Mouse (Mus musculus) C2C12 (cell line): ENCODE data around the gene Tfap2e. TPM values are rescaled to one million over a fixed set of nuclear protein-coding genes. Genes with fewer than 3 reads are reported as not detected.

Source experiments
- H3K27me3 ChIP-seq: one replicate; pipeline ENCODE4 v1.6.1; 2011; ENCODE audit not compliant: control insufficient read depth, insufficient read depth, insufficient read length
- H3K36me3 ChIP-seq: one replicate; pipeline ENCODE4 v1.6.1; 2011; ENCODE audit not compliant: control insufficient read depth, insufficient read depth
- H3K4me3 ChIP-seq: one replicate; pipeline ENCODE4 v1.5.1; 2011; ENCODE audit warnings: mild to moderate bottlenecking, control low read depth; ENCODE audit not compliant: poor library complexity, insufficient read depth, severe bottlenecking
- H3K79me2 ChIP-seq: one replicate; pipeline ENCODE4 v1.6.1; 2011; ENCODE audit not compliant: control insufficient read depth, insufficient read depth
- H3K79me3 ChIP-seq: one replicate; pipeline ENCODE4 v1.6.1; 2011; ENCODE audit warnings: low read depth, control low read depth
- H3ac ChIP-seq: one replicate; pipeline ENCODE3; 2011; ENCODE audit warnings: low read depth; ENCODE audit not compliant: control insufficient read depth, insufficient read length
- CEBPB ChIP-seq: IDR thresholded peaks from one replicate; pipeline ENCODE4 v1.6.1; 2011; ENCODE audit warnings: low read depth, mild to moderate bottlenecking, control low read depth, moderate library complexity
- CTCF ChIP-seq: IDR thresholded peaks from one replicate; pipeline ENCODE4 v1.5.1; 2011; ENCODE audit not compliant: control insufficient read depth, insufficient read depth, insufficient read length
- FOSL1 ChIP-seq: IDR thresholded peaks from one replicate; pipeline ENCODE4 v1.8.0; 2011; ENCODE audit warnings: mild to moderate bottlenecking, low read length; ENCODE audit not compliant: poor library complexity, insufficient read depth, severe bottlenecking
- MAX ChIP-seq: IDR thresholded peaks from one replicate; pipeline ENCODE4 v1.6.1; 2011; ENCODE audit warnings: mild to moderate bottlenecking, control low read depth
- MYOD1 ChIP-seq: IDR thresholded peaks from one replicate; pipeline ENCODE4 v1.6.1; 2011; ENCODE audit warnings: low read depth; ENCODE audit not compliant: control insufficient read depth, insufficient read length
- MYOG ChIP-seq: IDR thresholded peaks from one replicate; pipeline ENCODE4 v1.6.1; 2011; ENCODE audit not compliant: control insufficient read depth, insufficient read length; ENCODE audit errors: extremely low read depth
- USF1 ChIP-seq: IDR thresholded peaks from one replicate; pipeline ENCODE4 v1.6.1; 2011; ENCODE audit warnings: low read depth, mild to moderate bottlenecking, control low read depth, moderate library complexity
- polyA plus RNA-seq: library from polyadenylated mRNA; unstranded; fragments of >200 nt; fragmentation: generic; extraction: Trizol; gene quantifications from one replicate; pipeline ENCODE4 v1.2.1, GENCODE M21; 2012; ENCODE audit warnings: missing spikeins

The Tfap2e gene
- polyA plus RNA-seq, 1 experiment = not detected

DNA sequence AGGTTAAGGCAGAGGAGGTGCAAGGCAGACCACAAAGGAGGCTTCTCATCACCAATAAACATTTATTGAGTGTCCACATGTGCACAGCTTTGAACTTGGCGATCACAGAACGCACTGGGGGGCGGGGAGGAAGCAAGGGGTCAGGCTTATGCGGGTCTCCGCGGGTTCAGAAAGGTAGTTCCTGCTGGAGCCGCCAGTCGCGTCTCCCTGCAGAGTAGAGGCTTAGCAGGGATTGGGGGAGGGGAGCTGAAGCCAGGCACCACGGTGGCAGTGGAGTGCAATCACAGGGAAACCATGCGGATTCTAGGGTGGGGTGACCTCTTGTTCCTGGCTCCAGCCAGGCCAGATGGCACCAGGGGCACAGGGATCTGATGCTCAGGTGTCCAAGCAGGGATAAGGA is 7.7 kb upstream of the Tfap2e start:
- H3K27me3 ChIP-seq = no peaks in the 10 kb centered on the region
- peaks cover 4% of the 10 kb centered on the region for H3K79me2 ChIP-seq
- H3ac ChIP-seq = no peak overlapping the region
- peaks cover 31% of the 10 kb centered on the region for H3K36me3 ChIP-seq
- H3K79me3 ChIP-seq = no peaks in the 10 kb centered on the region
- no peak overlapping the region for H3K4me3 ChIP-seq
- TF ChIP-seq CTCF = no peak
- TF ChIP-seq USF1 = no peak
- TF ChIP-seq CEBPB = no peak
- TF ChIP-seq MYOD1 = no peak
- no peak for TF ChIP-seq MYOG
- no peak for TF ChIP-seq MAX
- TF ChIP-seq FOSL1 = no peak

DNA sequence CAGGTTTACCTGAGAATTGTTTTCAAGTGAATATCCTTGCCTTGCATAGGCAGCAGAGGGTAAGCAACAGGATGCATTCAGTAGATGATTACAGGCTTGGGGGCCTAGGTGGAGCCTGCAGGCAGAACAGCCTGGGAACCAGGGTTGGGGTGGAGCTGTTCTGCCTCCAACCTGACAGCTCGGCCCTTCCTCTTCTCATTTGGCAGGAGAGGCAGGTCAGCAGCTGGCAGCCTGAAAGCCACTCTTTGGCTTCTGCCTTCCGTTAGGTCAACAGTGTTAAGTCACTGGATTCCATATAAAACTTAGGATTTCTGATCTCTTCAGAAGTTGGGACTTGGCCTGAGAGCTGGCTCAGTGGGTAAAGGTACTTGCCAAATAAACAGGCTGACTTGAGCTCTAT is 6.9 kb upstream of the Tfap2e start:
- H3K79me3 ChIP-seq = no peaks in the 10 kb centered on the region
- TF ChIP-seq MAX (no peak), USF1 (no peak), MYOG (no peak), CEBPB (no peak), FOSL1 (no peak), CTCF (no peak), MYOD1 (no peak)
- no peak overlapping the region for H3ac ChIP-seq
- H3K27me3 ChIP-seq = no peaks in the 10 kb centered on the region
- no peaks in the 10 kb centered on the region for H3K79me2 ChIP-seq
- no peak overlapping the region for H3K4me3 ChIP-seq
- H3K36me3 ChIP-seq = peaks cover 24% of the 10 kb centered on the region

DNA sequence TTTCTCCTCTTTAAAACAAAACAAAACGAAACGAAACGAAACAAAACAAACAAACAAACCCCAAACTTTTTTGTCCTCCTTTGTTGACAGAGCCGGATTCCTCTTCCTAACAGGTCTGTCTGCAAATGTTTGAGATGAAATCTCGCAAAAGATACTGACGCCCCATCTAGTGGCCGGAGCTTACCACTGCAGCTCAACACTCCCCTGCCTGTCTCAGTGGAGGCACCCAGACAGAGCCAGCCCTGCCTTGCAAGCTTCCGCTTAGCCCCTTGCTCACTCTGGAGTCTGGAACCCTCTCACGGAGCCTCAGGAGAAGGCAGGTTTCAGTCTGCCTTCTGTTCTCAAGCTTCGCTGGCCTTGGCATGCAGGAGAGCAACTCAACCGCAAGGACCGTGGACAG is 5.4 kb upstream of the Tfap2e start:
- H3K79me3 ChIP-seq = no peaks in the 10 kb centered on the region
- H3K4me3 ChIP-seq = no peak overlapping the region
- no peaks in the 10 kb centered on the region for H3K79me2 ChIP-seq
- peaks cover 9% of the 10 kb centered on the region for H3K27me3 ChIP-seq
- peaks cover 16% of the 10 kb centered on the region for H3K36me3 ChIP-seq
- TF ChIP-seq CTCF (peak; percentile 75), MYOG (no peak), MYOD1 (no peak)
- peak overlapping the region; percentile 30 for H3ac ChIP-seq

DNA sequence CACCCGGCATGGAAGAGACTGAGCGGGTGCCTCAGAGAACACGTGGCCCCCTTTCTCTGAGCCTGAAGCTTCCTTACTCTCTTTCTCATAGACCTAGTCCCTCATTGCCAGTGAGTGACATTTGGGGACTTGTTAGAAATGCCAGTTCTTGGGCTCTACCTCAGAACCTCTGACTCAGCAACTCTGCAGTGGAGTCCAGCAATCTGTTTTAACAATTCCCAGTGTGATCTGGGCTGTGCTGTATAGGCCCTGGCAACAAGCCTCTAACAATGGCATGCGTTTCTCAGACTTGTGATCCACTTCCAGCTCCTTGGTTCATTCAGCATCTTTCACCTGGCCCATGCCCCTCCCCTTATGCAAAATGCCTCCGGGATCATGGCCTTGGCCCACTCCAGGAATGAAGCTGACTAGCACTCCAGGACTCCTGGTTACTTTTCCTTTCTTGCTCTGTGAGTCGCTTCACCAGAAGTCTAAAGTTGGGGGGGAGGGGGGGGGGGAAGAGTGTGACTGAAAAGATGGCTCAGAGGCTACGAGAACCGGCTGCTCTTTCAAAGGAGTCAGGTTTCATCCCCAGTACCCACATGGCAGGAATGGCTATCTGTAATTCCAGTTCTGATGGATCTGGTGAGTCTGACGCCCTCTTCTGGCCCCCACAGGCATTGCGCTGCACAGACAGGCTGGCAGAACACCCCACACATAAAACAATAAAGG is 4.1 kb upstream of the Tfap2e start:
- H3ac ChIP-seq = no peak overlapping the region
- TF ChIP-seq MYOD1 (no peak), FOSL1 (no peak), CEBPB (no peak), MAX (no peak)
- no peaks in the 10 kb centered on the region for H3K79me3 ChIP-seq
- H3K4me3 ChIP-seq = no peak overlapping the region
- peaks cover 22% of the 10 kb centered on the region for H3K27me3 ChIP-seq
- no peaks in the 10 kb centered on the region for H3K79me2 ChIP-seq
- H3K36me3 ChIP-seq = peaks cover 7% of the 10 kb centered on the region

DNA sequence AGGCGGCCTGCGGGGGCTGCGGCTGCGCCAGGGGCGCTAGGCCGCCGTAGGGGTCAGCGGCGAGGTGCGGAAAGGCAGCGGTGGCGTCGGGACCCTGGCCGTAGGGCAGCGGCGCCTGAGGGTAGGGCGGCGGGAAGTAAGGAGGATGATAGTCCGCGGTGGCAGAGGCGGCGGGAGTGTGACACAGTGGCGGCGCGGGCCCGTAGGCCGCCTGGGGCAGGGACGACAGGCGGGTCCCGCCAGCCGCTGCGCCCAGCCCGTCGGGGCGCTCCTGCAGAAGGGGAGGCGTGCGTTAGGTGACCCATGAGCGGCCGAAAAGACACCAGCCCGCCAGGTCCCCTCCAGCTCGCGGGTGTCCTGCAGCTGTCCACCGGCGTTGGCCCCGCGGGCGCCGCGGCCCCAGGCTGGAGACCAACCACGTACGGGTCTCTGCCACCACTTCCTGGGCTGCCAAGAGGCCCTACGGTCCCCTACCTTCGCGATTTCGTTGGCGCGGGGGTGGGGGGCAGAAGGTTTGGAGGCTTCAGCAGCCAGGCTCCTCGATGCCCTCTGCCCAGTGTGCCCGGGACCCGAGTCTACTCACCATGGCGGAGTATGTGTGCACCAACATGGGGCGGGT is 549 bp downstream of the Tfap2e start:
- TF ChIP-seq MYOG = no peak
- no peak for TF ChIP-seq CEBPB
- TF ChIP-seq MYOD1 = no peak
- no peak for TF ChIP-seq USF1
- no peak for TF ChIP-seq FOSL1
- no peaks in the 10 kb centered on the region for H3K79me2 ChIP-seq

DNA sequence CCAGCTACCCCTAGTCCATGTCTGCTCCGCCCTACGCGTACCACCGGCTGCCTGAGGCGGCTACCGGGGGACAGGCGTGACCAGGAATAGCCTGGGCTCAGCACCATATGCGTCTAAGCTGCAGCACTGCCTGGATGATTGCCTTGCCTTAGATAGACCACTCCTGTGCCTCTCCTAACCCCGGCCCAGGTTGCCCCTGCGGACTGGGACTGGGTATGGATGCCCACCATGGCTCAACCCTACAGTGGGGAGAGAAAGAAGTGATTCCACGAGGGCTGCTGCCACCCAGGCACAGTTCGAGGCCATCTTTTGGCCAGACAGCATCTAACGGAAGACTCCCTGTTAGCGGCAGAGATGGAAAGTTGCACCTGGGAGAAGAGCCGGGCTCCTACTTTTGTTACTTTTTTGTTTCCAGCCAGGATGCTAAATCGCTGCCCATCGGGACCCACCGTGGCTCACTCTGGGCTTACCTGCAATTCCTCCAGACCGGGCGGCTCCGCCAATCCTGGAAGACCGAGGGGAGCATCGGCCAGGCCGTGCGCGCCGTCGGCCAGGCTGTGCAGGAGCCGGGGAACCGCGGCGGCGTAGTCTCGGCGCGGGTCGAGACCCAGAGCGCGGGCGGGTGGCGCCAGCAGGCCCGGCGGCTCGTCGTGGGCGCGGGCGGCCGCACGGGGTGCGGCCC is 1.2 kb downstream of the Tfap2e start:
- Histone ChIP-seq H3K36me3 (no peaks in the 10 kb centered on the region), H3ac (no peak overlapping the region), H3K27me3 (peaks cover 67% of the 10 kb centered on the region), H3K4me3 (no peak overlapping the region), H3K79me2 (no peaks in the 10 kb centered on the region), H3K79me3 (no peaks in the 10 kb centered on the region)
- no peak for TF ChIP-seq USF1
- no peak for TF ChIP-seq CTCF
- TF ChIP-seq FOSL1 = no peak
- no peak for TF ChIP-seq CEBPB
- no peak for TF ChIP-seq MYOG
- no peak for TF ChIP-seq MAX
- no peak for TF ChIP-seq MYOD1

More for the DNA sequence above, 549 bp downstream of the Tfap2e start:
- H3K36me3 ChIP-seq = no peaks in the 10 kb centered on the region
- peaks cover 62% of the 10 kb centered on the region for H3K27me3 ChIP-seq
- no peaks in the 10 kb centered on the region for H3K79me3 ChIP-seq
- no peak overlapping the region for H3K4me3 ChIP-seq
- H3ac ChIP-seq = no peak overlapping the region
